Mouse (Mus musculus): ENCODE results near the gene Bdh1.

Gene Bdh1

DNA sequence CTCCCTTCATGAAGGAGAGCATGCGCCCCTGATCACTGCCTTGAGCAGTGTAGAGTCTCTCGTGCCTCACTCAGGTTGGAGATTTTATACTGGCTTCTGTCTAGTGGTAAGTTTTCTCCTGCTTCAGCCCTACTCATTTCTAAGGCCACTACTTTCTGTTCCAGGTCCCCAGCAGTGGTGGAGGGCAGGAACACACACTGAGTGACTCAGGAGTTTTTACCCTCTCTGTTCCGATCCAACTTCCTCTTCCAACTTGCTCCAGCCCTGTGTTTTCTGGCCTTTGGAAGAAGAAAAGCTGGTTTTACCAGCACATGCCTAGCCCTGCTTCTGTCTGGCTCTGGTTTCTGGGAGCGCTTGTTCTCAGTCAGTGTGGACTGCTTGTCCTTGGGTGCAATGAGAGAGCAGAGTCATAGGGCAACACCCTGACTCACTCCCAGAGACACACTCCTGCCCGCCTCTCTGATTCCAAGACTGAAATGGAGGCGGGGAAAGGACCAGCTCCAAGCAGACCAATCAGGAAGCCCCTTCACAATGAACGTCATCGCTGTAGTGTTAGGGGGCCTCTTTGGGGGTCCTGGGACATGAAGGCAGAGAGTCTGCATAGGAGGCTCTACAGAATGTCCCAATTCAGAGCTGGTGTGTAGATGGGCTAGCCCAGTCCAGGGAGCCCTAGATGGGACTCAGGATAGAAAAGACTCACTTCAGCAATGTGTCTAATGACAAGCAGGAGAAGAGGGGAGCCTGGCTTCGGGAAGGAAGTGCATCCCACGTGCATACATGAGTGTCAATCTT is 84.8 kb downstream of the Bdh1 start:
- DNase-seq = peak; percentile 16 to 38

DNA sequence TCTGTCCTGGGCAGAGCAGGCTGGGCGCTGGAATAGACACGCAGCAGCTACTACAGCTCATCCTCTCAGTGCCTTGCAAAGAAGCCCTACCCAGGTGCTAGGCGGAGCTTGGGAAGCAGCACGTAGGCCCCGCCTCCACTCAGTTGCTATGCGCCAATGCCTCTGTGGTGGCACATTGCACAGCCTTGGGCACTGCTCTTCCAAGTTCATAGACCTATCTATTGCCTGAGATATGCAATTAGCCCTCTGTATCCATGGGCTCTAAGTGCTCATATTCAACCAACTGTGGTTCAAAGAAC is 85.3 kb downstream of the Bdh1 start:
- DNase-seq = peak; percentile 26 to 35

DNA sequence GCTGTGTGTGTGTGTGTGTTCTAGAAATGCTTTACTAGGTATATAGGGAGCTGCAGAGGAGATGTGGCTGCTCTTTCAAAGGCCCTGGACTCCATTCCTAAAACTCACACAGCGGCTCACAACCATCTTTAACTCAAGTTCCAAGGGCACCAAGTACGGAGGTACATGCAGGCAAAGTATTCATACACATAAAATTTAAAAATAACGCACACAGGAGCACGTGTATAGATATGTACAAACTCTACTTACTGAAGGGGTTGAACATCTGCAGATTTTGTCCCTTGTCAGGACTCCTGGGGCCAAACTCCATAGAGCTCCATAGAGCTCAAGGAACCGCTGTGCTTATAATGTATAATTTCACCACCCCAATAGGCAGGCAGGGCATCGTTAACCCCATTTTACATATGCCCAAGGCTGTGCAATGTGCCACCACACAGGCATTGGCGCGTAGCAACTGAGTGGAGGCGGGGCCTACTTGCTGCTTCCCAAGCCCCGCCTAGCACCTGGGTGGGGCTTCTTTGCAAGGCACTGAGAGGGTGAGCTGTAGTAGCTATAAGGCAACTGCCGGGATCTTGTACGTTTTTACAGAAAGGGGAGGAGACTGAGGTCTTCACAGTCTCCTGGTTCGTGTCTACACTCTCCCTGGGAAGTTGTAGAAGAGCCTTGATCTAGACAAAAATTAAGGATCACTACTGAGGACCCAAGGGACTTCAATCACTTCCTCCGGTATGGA is 85.9 kb downstream of the Bdh1 start:
- peak; percentile 56 to 61 for DNase-seq

Measured in lung, postnatal 4 days (tissue).